17 mouse cellular contexts compared by ENCODE assay signal in genomic region chr2:119762276-119762675, GRCm38 (mm10). TPM values are rescaled to one million over a fixed set of nuclear protein-coding genes. Genes with fewer than 3 reads are reported as not detected.
"Had no signal": no experiment of that assay in that cellular context is flagged by ENCODE, and none has a peak within 500 bp of the region (broad histone marks: within the 10 kb centered on the region; RNA-seq: fewer than 3 reads in every experiment).

No protein-coding gene starts in this region.

- DNase-seq: lung, adult 18-20 months; lung, embryonic 14.5 days; lung, postnatal 10 days; lung, postnatal 4 days; midbrain, embryonic 14.5 days; right cerebral cortex, postnatal 14 days; thymus, adult 18-20 months; thymus, postnatal 14 days; thymus, postnatal 36 days had no signal

- H3K4me3 ChIP-seq: liver, embryonic 12.5 days; midbrain, embryonic 10.5 days; midbrain, embryonic 12.5 days; myocyte; neural tube, embryonic 13.5 days; neural tube, embryonic 15.5 days had no signal

- H3K9ac ChIP-seq: liver, embryonic 12.5 days; liver, embryonic 14.5 days; lung, embryonic 14.5 days; midbrain, embryonic 12.5 days; neural tube, embryonic 13.5 days; neural tube, embryonic 15.5 days had no signal

- H3K9me3 ChIP-seq: liver, embryonic 12.5 days; midbrain, embryonic 10.5 days; midbrain, embryonic 12.5 days; neural tube, embryonic 13.5 days; neural tube, embryonic 15.5 days had no signal

- ATAC-seq: liver, embryonic 12.5 days; midbrain, embryonic 16.5 days had no signal

- H3K4me2 ChIP-seq: liver, embryonic 12.5 days; lung, embryonic 14.5 days; midbrain, embryonic 12.5 days; neural tube, embryonic 13.5 days; neural tube, embryonic 15.5 days had no signal

- H3K27ac ChIP-seq: liver, embryonic 12.5 days; liver, embryonic 14.5 days; midbrain, embryonic 10.5 days; midbrain, embryonic 12.5 days; neural tube, embryonic 13.5 days; neural tube, embryonic 15.5 days had no signal

RNA-seq across cellular contexts. Expression of gene Ltk, which starts 2.0 kb away (rescaled TPM):
- polyA plus RNA-seq: midbrain, embryonic 10.5 days; myocyte had no signal
